Mouse (Mus musculus) brain, embryonic 14.5 days (tissue): ENCODE results near the gene Anxa2.

Source experiments
- CTCF ChIP-seq: fragments of 200-500 bp; IDR thresholded peaks from 2 replicates; pipeline ENCODE4 v1.5.1; 2012; ENCODE audit warnings: inconsistent platforms, mild to moderate bottlenecking, moderate library complexity, borderline replicate concordance; ENCODE audit not compliant: insufficient read depth, insufficient read length; ENCODE audit errors: extremely low read depth
- POLR2A ChIP-seq: fragments of 200-500 bp; IDR thresholded peaks from 2 replicates; pipeline ENCODE4 v1.6.1; 2012; ENCODE audit warnings: mild to moderate bottlenecking, inconsistent platforms, borderline replicate concordance; ENCODE audit not compliant: poor library complexity, insufficient read depth, insufficient read length, severe bottlenecking; ENCODE audit errors: extremely low read depth

- TF ChIP-seq CTCF (no peak), POLR2A (no peak)
These were observed 3.1 kb downstream of the Anxa2 start for GRCm38 (mm10) chr9:69456406-69457075.
